Mouse (Mus musculus): Measurements from ENCODE around the gene Isyna1. TPM values are rescaled to one million over a fixed set of nuclear protein-coding genes. Genes with fewer than 3 reads are reported as not detected.

Gene Isyna1
- polyA plus RNA-seq (2014; fragmentation: Illumina TruSeq; extraction: RNeasy Lipid Tissue Mini Kit (QIAGEN cat#74804); ENCODE audit: low read depth, low replicate concordance) = 0.29 TPM

DNA sequence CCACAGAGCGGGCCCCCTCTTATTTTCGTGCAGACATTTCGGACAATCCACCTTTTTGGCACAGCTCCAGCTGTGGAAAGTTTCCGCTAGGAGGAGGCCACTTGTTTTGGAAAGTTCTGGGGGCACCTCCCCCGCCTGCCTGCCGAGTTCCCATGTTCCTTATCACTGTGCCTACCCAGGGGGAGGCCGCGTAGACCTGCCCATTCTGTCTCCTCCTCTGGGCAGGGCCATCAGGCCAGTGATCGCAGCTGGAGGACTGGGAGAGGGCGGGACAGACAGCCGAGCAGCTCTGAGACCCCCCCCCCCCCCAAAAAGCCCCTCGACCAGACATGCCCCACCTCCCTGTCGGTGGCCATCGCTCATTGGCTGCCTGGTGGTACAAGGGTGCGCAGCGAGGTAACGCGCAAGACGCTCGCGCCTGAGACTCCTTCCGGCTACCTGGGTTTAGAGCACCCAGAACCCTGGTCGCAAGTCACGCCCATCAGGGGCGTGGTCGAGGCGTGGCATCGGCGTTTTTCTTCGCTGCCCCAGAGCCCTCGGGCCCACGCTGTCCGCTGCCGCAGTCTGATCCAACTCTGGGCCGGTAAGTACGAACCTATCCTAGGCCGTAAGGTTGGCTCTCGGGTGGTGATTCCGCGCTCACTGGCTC is at the start of gene Isyna1:
TSS of gene Isyna1 (plus strand) at position 413 of the 649 bp plus-strand sequence.

DNA sequence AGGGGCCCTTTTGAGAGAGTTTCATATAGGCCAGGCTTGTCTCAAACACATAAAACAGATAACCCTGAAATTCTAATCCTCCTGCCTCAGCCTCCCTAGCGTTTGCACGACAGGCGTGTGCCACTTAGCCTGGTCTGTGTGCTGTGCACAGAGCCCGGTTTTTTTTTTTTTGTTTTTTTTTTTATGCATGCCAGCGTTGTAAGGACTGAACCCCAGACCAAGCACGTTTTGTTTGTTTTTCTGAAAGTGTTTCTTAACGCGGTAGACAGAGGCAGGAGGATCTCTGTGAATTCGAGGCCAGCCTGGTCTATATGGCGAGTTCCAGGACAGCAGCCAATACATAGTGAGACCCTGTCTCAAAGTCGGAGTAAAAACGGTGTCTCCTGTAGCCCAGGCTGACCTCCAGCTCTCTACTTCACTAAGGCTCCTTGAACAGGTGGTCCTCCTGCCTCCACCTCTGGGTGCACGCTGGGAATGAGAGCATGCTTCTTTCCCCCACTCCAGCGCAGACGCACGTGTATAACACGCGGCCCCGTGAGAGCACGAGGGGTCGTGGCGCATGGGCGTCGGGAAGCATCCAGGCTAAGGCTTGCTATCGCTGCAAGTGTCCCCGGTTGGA is 14.7 kb downstream of the Isyna1 start, which contains the start of gene Ssbp4:
TSS of gene Ssbp4 (minus strand) at position 124 of the 619 bp plus-strand sequence.

DNA sequence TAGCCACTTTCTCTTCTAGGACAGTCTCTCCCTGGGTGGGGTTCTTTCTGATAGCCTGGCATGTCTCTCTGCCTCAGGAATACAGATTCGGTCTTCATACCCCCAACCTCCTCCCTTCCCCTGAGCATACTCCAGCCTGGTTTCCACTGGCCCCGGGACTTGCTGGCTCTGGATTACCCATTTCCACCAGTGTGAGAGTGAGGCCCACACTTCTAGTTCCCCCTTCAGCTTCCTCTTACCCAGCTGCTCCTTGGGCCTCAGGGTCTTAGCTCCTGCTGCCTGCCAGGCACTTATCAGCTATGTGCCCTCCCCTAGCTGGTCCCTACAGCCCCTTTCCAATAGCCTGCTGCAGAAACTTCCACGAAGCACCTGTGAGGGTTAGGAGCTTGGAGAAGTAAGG is 21.7 kb downstream of the Isyna1 start, which contains the start of gene Lrrc25:
TSS of gene Lrrc25 (plus strand) at position 262 of the 400 bp plus-strand sequence.

DNA sequence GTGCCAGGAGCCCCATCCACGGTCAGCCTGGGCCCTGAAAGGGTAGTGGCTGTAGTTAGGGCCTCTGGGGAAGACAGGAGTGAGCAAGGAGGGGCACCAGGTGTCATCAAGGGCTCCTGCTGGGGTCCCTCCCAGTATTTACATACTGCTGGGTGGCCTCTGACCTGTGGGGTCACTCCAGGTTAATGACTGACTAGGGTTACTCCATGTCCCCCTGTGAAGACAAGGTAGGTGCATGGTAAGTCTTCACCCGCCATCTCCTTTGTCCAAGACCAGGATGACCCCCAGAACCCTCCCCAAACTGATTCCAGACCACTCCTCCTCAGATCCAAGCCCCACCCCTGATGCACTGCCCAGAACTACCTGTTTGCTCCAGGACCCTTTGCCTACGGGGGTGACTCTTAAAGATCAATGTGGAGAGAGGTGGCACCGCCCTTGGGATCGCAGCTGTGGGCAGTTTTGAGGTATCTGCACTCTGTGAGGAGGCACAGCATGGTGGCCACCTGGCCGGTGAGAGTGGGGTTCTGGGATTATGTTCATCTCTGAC is 38.2 kb downstream of the Isyna1 start, which contains the start of gene Gdf15:
TSS of gene Gdf15 (minus strand) at position 111 of the 547 bp plus-strand sequence.

Other genes with a start within 250 kb of the Isyna1 start
- 4.0 TPM for gene Upf1, start 241.1 kb upstream of the Isyna1 start, polyA plus RNA-seq (2014; fragmentation: Illumina TruSeq; extraction: RNeasy Lipid Tissue Mini Kit (QIAGEN cat#74804); ENCODE audit: low read depth, low replicate concordance)
- not detected for gene Comp, start 220.8 kb upstream of the Isyna1 start, polyA plus RNA-seq (2014; fragmentation: Illumina TruSeq; extraction: RNeasy Lipid Tissue Mini Kit (QIAGEN cat#74804); ENCODE audit: low read depth, low replicate concordance)
- 2.6 TPM for gene Crtc1, start 154.8 kb upstream of the Isyna1 start, polyA plus RNA-seq (2014; fragmentation: Illumina TruSeq; extraction: RNeasy Lipid Tissue Mini Kit (QIAGEN cat#74804); ENCODE audit: low read depth, low replicate concordance)
- gene Klhl26, start 117.4 kb upstream of the Isyna1 start, polyA plus RNA-seq (2014; fragmentation: Illumina TruSeq; extraction: RNeasy Lipid Tissue Mini Kit (QIAGEN cat#74804); ENCODE audit: low read depth, low replicate concordance) = 5.4 TPM
- gene Tmem59l, start 107.0 kb upstream of the Isyna1 start, polyA plus RNA-seq (2014; fragmentation: Illumina TruSeq; extraction: RNeasy Lipid Tissue Mini Kit (QIAGEN cat#74804); ENCODE audit: low read depth, low replicate concordance) = 0.82 TPM
- not detected for gene Crlf1, start 101.2 kb upstream of the Isyna1 start, polyA plus RNA-seq (2014; fragmentation: Illumina TruSeq; extraction: RNeasy Lipid Tissue Mini Kit (QIAGEN cat#74804); ENCODE audit: low read depth, low replicate concordance)
- gene Rex1bd, start 87.6 kb upstream of the Isyna1 start, polyA plus RNA-seq (2014; fragmentation: Illumina TruSeq; extraction: RNeasy Lipid Tissue Mini Kit (QIAGEN cat#74804); ENCODE audit: low read depth, low replicate concordance) = not detected
- 3.9 TPM for gene Uba52, start 83.6 kb upstream of the Isyna1 start, polyA plus RNA-seq (2014; fragmentation: Illumina TruSeq; extraction: RNeasy Lipid Tissue Mini Kit (QIAGEN cat#74804); ENCODE audit: low read depth, low replicate concordance)
- 5.1 TPM for gene Fkbp8, start 66.6 kb upstream of the Isyna1 start, polyA plus RNA-seq (2014; fragmentation: Illumina TruSeq; extraction: RNeasy Lipid Tissue Mini Kit (QIAGEN cat#74804); ENCODE audit: low read depth, low replicate concordance)
- 8.0 TPM for gene Kxd1, start 66.4 kb upstream of the Isyna1 start, polyA plus RNA-seq (2014; fragmentation: Illumina TruSeq; extraction: RNeasy Lipid Tissue Mini Kit (QIAGEN cat#74804); ENCODE audit: low read depth, low replicate concordance)
- 0.58 TPM for gene Ell, start 54.9 kb upstream of the Isyna1 start, polyA plus RNA-seq (2014; fragmentation: Illumina TruSeq; extraction: RNeasy Lipid Tissue Mini Kit (QIAGEN cat#74804); ENCODE audit: low read depth, low replicate concordance)
- not detected for gene Ssbp4, start 14.5 kb downstream of the Isyna1 start, polyA plus RNA-seq (2014; fragmentation: Illumina TruSeq; extraction: RNeasy Lipid Tissue Mini Kit (QIAGEN cat#74804); ENCODE audit: low read depth, low replicate concordance)
- not detected for gene Lrrc25, start 21.8 kb downstream of the Isyna1 start, polyA plus RNA-seq (2014; fragmentation: Illumina TruSeq; extraction: RNeasy Lipid Tissue Mini Kit (QIAGEN cat#74804); ENCODE audit: low read depth, low replicate concordance)
- not detected for gene Gdf15, start 38.1 kb downstream of the Isyna1 start, polyA plus RNA-seq (2014; fragmentation: Illumina TruSeq; extraction: RNeasy Lipid Tissue Mini Kit (QIAGEN cat#74804); ENCODE audit: low read depth, low replicate concordance)
- gene Pgpep1, start 66.0 kb downstream of the Isyna1 start, polyA plus RNA-seq (2014; fragmentation: Illumina TruSeq; extraction: RNeasy Lipid Tissue Mini Kit (QIAGEN cat#74804); ENCODE audit: low read depth, low replicate concordance) = 55.2 TPM
- not detected for gene Lsm4, start 78.9 kb downstream of the Isyna1 start, polyA plus RNA-seq (2014; fragmentation: Illumina TruSeq; extraction: RNeasy Lipid Tissue Mini Kit (QIAGEN cat#74804); ENCODE audit: low read depth, low replicate concordance)
- gene Jund, start 104.6 kb downstream of the Isyna1 start, polyA plus RNA-seq (2014; fragmentation: Illumina TruSeq; extraction: RNeasy Lipid Tissue Mini Kit (QIAGEN cat#74804); ENCODE audit: low read depth, low replicate concordance) = 24.6 TPM
- not detected for gene Iqcn, start 109.1 kb downstream of the Isyna1 start, polyA plus RNA-seq (2014; fragmentation: Illumina TruSeq; extraction: RNeasy Lipid Tissue Mini Kit (QIAGEN cat#74804); ENCODE audit: low read depth, low replicate concordance)
- not detected for gene Gm3336, start 124.2 kb downstream of the Isyna1 start, polyA plus RNA-seq (2014; fragmentation: Illumina TruSeq; extraction: RNeasy Lipid Tissue Mini Kit (QIAGEN cat#74804); ENCODE audit: low read depth, low replicate concordance)
- gene Pde4c, start 129.3 kb downstream of the Isyna1 start, polyA plus RNA-seq (2014; fragmentation: Illumina TruSeq; extraction: RNeasy Lipid Tissue Mini Kit (QIAGEN cat#74804); ENCODE audit: low read depth, low replicate concordance) = not detected
- gene Rab3a, start 160.3 kb downstream of the Isyna1 start, polyA plus RNA-seq (2014; fragmentation: Illumina TruSeq; extraction: RNeasy Lipid Tissue Mini Kit (QIAGEN cat#74804); ENCODE audit: low read depth, low replicate concordance) = 12.3 TPM
- 2.2 TPM for gene Mpv17l2, start 166.6 kb downstream of the Isyna1 start, polyA plus RNA-seq (2014; fragmentation: Illumina TruSeq; extraction: RNeasy Lipid Tissue Mini Kit (QIAGEN cat#74804); ENCODE audit: low read depth, low replicate concordance)
- 1.9 TPM for gene Pik3r2, start 182.3 kb downstream of the Isyna1 start, polyA plus RNA-seq (2014; fragmentation: Illumina TruSeq; extraction: RNeasy Lipid Tissue Mini Kit (QIAGEN cat#74804); ENCODE audit: low read depth, low replicate concordance)
- gene Mast3, start 210.7 kb downstream of the Isyna1 start, polyA plus RNA-seq (2014; fragmentation: Illumina TruSeq; extraction: RNeasy Lipid Tissue Mini Kit (QIAGEN cat#74804); ENCODE audit: low read depth, low replicate concordance) = 1.5 TPM
- gene Il12rb1, start 214.1 kb downstream of the Isyna1 start, polyA plus RNA-seq (2014; fragmentation: Illumina TruSeq; extraction: RNeasy Lipid Tissue Mini Kit (QIAGEN cat#74804); ENCODE audit: low read depth, low replicate concordance) = not detected
- 1.5 TPM for gene Arrdc2, start 245.3 kb downstream of the Isyna1 start, polyA plus RNA-seq (2014; fragmentation: Illumina TruSeq; extraction: RNeasy Lipid Tissue Mini Kit (QIAGEN cat#74804); ENCODE audit: low read depth, low replicate concordance)